Mouse (Mus musculus): ENCODE data around the gene Ano2.

DNA sequence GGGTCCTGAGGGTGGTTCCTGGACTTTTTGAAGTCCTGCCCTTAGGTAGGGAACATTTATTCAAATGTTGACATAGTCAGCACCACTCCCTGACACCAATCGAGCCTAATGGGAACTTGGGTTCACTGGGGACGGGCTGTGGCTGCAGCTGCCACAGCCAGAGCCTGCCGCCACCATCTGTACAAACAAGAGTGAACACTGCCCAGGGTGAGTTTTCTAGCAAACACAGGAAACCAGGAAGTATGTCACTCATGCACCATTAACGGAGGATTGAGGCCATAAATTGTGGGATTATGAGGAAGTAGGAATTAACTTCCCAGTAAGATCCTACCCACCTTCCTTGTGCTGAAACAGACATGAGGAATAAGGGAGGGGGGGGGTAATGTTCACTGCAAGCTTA lies 49.7 kb upstream of the Ano2 start:
- TF ChIP-seq CEBPB (IDR thresholded peaks at IDR 0.05; ENCODE audit: insufficient read depth, poor library complexity, severe bottlenecking) (no peak), POLR2A (IDR thresholded peaks at IDR 0.05; ENCODE audit: insufficient read length, low read depth) (no peak), TCF12 (IDR thresholded peaks at IDR 0.05; ENCODE audit: insufficient read depth, poor library complexity, severe bottlenecking) (no peak), USF1 (IDR thresholded peaks at IDR 0.05; ENCODE audit: low read depth) (no peak), REST (IDR thresholded peaks at IDR 0.05; ENCODE audit: insufficient read depth, insufficient read length) (no peak), MYOD1 (IDR thresholded peaks at IDR 0.05; ENCODE audit: control insufficient read depth in 1 of 3, insufficient read length in 2 of 3, low read depth in 2 of 3) (no peak), E2F4 (IDR thresholded peaks at IDR 0.05; ENCODE audit: insufficient read depth) (no peak), MAX (IDR thresholded peaks at IDR 0.05; ENCODE audit: low read depth) (no peak), POLR2AphosphoS2 (IDR thresholded peaks at IDR 0.05; ENCODE audit: insufficient read length, low read depth) (no peak), MYOG (IDR thresholded peaks at IDR 0.05; ENCODE audit: control insufficient read depth in 1 of 3, insufficient read depth in 1 of 3, insufficient read length in 2 of 3, low read depth in 2 of 3) (no peak)

All from myocyte (in vitro differentiated cells).